Mouse (Mus musculus): Measurements from ENCODE around the gene Arap1.
A peak's percentile ranks its signal among the peaks of the same experiment; 100 is the strongest.

Gene Arap1

GRCm38 (mm10) chr7:101401510-101401909, 53.6 kb downstream of the Arap1 start:
- no peak for DNase-seq

- DNase-seq = no peak
Observed at GRCm38 (mm10) chr7:101403831-101404230, 56.0 kb downstream of the Arap1 start.

GRCm38 (mm10) chr7:101410267-101410936, 62.5 kb downstream of the Arap1 start, which contains the start of gene Gm45837:
Gene Gm45837, plus strand, starts transcription at chr7:101410886.
- DNase-seq = no peak

DNA sequence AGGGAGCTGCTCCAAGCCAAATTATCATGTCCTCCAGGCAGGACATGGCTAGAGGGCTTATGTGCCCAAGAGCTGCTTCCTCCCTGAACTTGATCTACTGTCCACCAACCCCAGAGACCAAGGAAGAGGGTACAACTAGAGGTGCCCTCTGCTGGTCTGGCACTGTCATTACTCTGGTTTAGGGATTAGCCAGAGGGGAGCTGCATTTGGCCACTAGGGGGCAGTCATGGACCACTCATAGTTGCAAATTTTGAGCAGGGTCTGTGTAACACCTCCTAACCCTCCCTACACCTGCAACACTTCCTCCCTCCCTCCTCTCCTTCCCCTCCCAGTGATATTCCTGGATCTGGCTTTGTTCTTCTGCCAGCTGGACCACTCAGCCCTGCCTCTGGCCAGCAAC, 64.9 kb downstream of the Arap1 start:
- peak; percentile 71 for DNase-seq

DNA sequence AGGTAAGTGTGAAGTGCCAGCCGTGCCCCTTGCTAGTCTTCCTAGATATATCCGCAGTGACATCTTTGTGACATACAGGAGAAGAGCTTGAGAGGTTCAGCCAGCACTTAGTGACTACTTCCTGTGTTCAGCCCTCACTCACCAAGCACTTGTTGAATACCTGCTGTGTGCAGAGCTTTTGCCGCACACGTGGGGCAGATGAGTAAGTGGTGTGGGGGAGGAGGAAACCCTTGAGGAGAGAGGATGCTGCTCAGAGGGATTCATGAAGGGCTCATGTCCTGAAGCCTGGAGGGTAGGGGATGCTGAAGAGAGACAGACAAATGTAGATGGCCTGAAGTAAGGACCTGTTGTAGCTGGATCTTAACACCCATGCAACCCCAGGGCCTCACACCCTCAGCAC, 66.3 kb downstream of the Arap1 start:
- no peak for DNase-seq

DNA sequence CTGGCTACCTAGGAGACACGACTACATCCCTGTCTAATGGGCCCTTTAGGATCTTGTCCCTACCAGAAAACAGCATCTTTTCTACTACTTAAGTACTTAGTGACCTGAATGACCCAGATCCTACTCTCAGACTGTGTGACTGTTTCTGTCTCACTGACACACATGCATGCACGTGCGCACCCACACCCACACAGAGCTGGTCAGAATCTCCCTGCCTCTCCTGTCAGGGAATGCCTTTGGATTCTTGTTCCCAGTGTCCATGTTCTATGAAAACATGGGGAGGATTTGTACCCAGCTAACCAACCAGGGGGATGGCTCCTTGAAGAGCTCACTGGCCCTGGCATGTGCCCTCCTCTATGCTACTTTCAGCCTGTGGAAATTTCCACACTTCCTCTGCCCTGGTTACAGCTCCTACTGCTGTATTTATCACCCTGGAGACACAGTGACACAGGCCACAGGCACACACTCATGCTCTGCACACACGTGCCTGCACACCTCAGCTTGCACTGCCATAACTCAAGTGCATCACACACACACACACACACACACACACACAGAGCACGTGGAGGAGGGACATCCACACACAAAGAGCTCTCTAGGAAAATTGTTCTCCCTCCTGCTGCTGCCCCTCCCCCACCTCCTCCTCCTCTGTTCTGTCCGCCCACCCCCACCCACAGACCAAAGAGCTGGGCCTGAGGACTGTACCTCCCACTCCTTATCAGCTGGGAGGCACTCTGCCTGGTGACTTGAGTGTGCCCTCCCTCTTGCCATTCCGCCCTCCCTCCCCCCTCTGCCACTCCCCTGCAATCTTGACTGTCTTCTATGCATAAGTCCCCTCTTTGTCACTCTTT, 67.0 kb downstream of the Arap1 start:
- DNase-seq = no peak

DNA sequence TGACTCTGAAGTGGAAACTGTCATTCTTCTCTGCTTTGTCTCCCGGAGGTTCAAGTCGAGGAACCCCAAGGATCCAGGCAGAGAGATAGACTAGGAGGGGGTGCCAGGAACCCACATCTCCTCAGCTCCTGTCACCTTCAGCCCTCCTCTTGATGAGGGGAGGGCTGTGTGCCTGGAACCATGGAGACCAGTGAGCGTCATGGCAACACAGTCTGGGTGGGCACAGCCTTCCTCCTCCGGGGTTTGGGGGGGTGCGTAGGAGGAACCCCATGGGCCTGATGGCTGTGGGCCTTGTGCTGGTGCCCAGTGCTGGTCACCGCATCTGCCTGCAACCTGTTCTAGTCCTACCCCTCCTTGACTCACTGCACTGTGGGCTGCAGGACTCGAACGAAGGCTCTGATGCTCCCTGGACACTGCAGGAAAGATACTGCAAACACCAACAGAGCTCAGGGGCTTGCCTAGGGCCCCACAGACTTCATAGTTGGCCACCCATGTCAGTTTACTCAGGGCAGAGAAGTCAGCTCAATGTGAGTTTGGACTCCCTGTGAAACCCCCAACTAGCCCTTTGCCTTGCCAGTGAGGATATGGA, 67.7 kb downstream of the Arap1 start:
- DNase-seq = no peak

GRCm38 (mm10) chr7:101416391-101416790, 68.5 kb downstream of the Arap1 start:
- DNase-seq = no peak

DNA sequence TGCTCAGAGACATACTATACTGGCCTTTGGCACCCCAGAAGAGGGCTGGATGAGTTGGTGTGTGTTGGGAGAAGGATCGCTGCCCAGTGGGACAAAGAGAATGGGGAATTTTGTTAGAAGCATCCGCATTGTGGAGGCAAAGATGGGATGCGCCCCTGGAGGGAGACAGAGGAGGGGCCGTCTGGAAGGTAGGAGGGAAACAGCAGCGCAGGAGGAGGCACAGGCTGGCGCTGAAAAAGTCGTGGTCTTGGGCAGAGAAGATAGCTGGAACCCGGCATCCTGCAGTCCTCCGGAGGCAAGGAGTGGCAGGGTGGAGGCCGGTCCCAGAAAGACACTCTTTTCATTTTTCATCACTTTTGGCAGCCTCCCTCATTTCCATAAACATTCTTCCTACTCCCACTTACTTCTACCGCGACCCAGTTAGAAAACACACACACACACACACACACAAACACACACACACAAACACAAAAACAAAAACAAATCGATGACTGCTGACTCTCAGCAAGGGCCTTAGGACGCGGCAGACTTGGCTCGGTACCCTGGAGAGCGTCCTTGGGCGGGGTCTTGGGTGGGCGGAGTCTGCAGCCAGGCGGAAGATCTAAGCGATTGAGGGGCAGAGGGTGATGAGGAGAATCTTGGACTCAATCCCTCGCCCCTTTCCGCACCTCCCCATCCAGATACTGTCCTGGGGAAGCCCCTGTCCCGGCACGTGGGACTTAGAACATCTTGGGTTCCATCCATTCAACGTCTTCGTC, 71.3 kb downstream of the Arap1 start:
- DNase-seq = no peak

GRCm38 (mm10) chr7:101421529-101421928, 73.7 kb downstream of the Arap1 start, which contains the start of gene Pde2a:
Gene Pde2a, plus strand, starts transcription at chr7:101421691.
- no peak for DNase-seq

DNA sequence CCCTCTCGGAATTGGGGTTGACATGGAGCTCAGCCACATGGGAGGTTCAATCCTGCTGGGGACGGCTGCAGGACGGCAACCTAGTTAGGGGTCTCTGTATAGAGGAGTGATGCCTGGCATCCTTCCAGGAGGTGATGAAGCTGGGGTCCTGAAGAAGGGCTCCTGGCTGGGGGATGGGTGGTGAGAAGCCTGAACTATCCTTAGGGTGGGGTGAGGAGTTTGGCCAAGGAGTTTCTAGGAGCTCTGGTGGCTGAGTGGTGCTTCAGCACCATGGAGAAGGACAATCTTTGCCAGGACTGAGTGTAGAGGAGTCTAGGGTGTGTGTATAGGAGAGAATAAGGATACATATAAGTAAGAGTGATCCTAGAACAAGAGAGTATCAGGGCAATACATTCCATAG, 74.2 kb downstream of the Arap1 start:
- no peak for DNase-seq

GRCm38 (mm10) chr7:101422646-101423045, 74.8 kb downstream of the Arap1 start:
- DNase-seq = no peak

DNA sequence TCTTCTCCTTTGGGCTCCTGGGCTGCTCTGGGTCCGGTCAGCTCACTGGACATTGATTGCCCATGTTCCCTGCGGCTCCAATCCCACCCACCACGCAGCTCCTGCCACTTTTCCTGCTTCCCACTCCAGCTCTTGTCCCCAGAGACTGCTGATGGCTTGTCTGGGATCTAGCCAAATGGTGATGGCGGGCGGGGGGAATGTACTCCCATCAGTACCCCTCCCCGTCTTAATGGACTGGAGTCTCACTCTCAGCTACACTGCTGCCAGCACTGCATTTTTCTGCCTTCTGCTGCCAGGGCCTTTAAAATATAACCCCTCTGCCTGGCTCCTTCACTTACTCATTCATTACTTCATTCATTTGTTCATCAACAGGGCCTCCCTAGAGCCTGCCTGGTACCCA, 76.1 kb downstream of the Arap1 start:
- DNase-seq = no peak

GRCm38 (mm10) chr7:101426692-101427091, 78.8 kb downstream of the Arap1 start:
- DNase-seq = no peak

DNA sequence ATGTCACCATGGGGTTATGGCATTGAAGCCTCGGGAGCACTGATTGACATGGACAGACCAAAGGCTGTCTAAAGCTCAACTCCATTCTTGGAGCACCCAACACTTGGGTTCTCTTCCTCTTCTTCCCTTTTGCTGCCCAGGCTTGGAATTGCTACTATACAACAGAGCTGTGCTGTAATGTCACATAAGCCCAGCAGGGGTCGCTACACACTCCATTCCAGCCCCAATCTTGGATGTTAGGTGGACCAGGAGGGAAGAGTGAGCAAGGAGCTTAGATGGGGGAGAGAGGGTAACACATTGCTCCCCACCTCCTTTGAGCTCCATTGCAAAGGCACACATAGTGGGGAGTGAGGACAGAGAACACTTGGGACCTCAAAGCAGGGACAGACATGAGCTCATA, 79.9 kb downstream of the Arap1 start:
- no peak for DNase-seq

DNA sequence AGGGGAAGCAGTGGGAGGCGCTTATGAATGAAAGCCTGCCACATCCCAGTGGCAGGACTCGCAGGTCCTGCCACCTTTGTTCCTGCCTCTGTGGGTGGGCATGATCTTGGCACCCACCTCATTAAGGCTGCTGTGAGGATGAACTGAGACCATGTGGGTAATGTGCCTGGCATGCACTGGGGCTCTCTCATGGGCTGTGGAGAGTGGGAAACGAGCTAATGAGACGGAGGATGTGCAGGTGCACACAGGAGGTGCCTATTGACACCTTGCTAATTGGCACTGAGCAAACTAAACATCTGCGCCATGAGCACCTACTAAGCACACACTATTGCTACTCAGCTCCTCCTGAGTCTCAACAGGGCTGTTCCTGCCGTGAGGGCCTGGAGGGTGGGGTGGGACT, 87.2 kb downstream of the Arap1 start:
- no peak for DNase-seq

DNA sequence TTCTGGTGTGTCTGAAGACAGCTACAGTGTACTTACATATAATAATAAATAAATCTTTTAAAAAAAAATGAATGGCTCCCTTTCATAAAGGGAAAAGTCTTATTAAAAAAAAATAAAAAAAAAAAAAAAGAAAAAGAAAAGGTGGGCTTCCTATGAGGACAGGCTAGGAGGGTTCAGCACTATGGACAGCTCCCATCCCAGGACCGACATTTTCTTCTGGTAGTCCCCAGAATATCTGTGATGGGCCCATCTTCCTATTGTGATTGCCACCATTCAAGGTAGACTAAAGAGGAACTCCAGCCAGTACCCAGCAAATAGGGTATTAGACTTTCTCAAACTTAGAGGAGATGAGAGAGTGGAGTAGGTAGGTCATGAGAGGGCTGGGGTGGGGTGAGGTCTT, 90.0 kb downstream of the Arap1 start:
- no peak for DNase-seq

DNA sequence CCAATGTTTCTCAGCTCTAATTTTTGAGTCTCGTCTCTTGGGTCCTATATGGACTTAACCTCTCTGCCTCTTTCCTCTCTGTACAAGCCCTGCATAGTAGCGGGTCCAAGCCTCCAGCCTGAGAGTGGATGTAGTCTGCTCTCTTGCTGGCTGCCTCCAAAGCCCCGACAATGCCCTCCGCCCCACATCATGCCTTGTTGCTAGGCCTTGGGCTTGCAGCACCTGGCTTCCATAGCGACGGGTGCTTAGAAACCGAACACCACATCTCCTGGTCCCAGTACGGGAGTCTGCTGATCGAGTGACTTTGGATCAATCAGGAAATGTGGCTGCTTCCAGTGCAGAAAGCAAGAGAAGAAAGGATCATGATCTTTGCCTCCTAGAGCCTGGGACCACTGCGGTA, 95.2 kb downstream of the Arap1 start:
- DNase-seq = no peak

GRCm38 (mm10) chr7:101444211-101444610, 96.3 kb downstream of the Arap1 start:
- no peak for DNase-seq

GRCm38 (mm10) chr7:101449855-101450254, 102.0 kb downstream of the Arap1 start:
- no peak for DNase-seq

GRCm38 (mm10) chr7:101450422-101451401, 102.8 kb downstream of the Arap1 start:
- DNase-seq = peak; percentile 84 to 90

DNA sequence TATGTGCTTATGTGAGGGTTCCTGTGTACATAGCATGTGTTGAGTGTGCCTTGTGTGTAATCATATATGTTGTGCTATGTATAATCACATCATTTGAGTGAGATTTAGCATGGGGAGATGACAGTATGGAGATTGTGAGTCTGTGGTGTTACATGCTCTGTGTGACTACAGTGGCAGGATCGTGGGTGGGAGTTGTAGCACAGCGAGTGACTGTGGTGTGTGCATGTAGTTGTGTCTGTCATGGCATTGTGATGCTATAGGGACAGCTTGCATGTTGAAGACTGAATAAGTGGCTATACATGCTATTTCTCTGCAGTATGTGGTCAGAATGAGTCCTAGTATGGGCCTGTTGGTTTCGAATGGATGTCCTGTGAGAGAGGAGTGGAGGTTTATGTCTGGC, 104.8 kb downstream of the Arap1 start:
- no peak for DNase-seq

All from cerebellum, adult 18-20 months (tissue).